Mouse (Mus musculus) liver, adult 2 months (tissue): ENCODE measurements at regions not wholly inside any gene's neighbourhood (a gene's known extent, or its start where the extent isn't known, plus 50 kb on each side); places are given as distances from the start of the nearest gene placed in this dataset.

Experiments used
- DNase-seq: peaks from one replicate; pipeline ENCODE4 v3.0.0-alpha.2; 2011; ENCODE audit warnings: low read depth, low spot score; ENCODE audit errors: extremely low read depth
- H3K27ac ChIP-seq: fragments of 200-500 bp; replicated peaks from 2 replicates; pipeline ENCODE4 v1.5.1; 2012; ENCODE audit warnings: low read depth, mild to moderate bottlenecking, control low read depth, inconsistent platforms, low read length; ENCODE audit not compliant: insufficient read depth
- H3K27me3 ChIP-seq: fragments of 200-500 bp; 2 replicates; pipeline ENCODE4 v1.6.1; 2012; ENCODE audit warnings: mild to moderate bottlenecking, moderate library complexity, low read length, inconsistent platforms; ENCODE audit not compliant: control insufficient read depth, insufficient read depth
- H3K36me3 ChIP-seq: fragments of 200-500 bp; 2 replicates; pipeline ENCODE4 v1.6.1; 2012; ENCODE audit warnings: low read length, inconsistent platforms; ENCODE audit not compliant: control insufficient read depth, insufficient read depth
- H3K4me1 ChIP-seq: fragments of 200-500 bp; 2 replicates; pipeline ENCODE4 v1.6.1; 2011; ENCODE audit warnings: low read length; ENCODE audit not compliant: control insufficient read depth, insufficient read depth
- H3K4me3 ChIP-seq: fragments of 200-500 bp; 2 replicates; pipeline ENCODE4 v1.5.1; 2011; ENCODE audit warnings: low read depth, mild to moderate bottlenecking, control low read depth, low read length, moderate library complexity; ENCODE audit not compliant: insufficient read depth
- H3K79me2 ChIP-seq: fragments of 200-500 bp; 2 replicates; pipeline ENCODE4 v1.6.1; 2012; ENCODE audit warnings: inconsistent platforms, mild to moderate bottlenecking, low read length, moderate library complexity; ENCODE audit not compliant: control insufficient read depth, insufficient read depth
- H3K9ac ChIP-seq: fragments of 200-500 bp; 2 replicates; pipeline ENCODE4 v1.6.1; 2012; ENCODE audit warnings: low read depth, mild to moderate bottlenecking, control low read depth, inconsistent platforms, low read length
- CTCF ChIP-seq: fragments of 200-500 bp; IDR thresholded peaks from 2 replicates; pipeline ENCODE4 v1.5.1; 2011; ENCODE audit warnings: low read depth, low read length, control low read depth
- POLR2A ChIP-seq: fragments of 200-500 bp; IDR thresholded peaks from 2 replicates; pipeline ENCODE4 v1.6.1; 2011; ENCODE audit warnings: low read length, control low read depth; ENCODE audit not compliant: insufficient read depth; ENCODE audit errors: extremely low read depth
- WGBS: fragments of 180-500 bp; shearing (Covaris S2); methylation state at CpG from one replicate; pipeline ENCODE4 v1.1.7; 2018; 5-methylcytosine and 5-hydroxymethylcytosine counted together

DNA sequence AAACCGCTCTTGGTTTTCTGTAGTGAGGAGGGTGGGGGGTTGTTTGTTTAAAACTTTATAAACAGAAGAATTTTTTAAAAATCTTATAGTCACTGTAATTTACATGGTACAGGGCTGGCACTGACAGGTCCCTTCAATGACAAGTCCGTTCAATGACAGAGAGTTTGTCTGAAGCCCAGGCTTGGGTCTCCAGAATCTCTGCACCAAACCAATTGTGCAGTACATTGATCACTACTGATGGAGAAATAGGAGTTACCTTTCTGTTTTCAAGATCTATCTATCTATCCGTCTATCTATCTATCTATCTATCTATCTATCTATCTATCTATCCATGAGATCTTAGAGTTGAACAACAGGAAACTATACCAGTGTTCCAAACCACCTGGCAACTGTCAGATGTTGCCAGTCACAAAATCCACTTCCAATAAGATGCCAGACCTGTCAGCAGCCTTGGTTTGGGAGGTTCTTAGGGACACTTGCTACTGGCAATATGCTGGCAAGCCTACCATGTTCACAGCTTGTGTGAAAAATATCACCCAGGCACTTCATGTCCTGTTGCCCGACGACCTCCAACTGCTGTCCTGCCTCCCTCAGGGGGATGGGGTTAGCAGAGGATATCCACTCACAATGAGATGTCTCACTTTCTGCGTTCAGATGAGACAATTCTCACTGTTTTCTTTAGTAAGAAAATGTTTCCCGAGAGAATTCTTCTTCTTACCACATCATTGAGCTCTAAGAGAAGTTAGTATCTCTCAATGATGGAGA, 73.8 kb upstream of the Cpsf6 start:
- H3K4me1 ChIP-seq = peaks cover 14% of the 10 kb centered on the region
- no peak overlapping the region for H3K4me3 ChIP-seq
- H3K36me3 ChIP-seq = no peaks in the 10 kb centered on the region
- no peak for DNase-seq
- H3K79me2 ChIP-seq = no peaks in the 10 kb centered on the region
- no peak for TF ChIP-seq CTCF
- no peak for TF ChIP-seq POLR2A
- no peaks in the 10 kb centered on the region for H3K27me3 ChIP-seq
- 95% methylated on average over 7 of the region's 7 CpGs for WGBS
- no peak overlapping the region for H3K9ac ChIP-seq
- H3K27ac ChIP-seq = no peak overlapping the region

GRCm38 (mm10) chr10:117452190-117452950, 72.6 kb upstream of the Cpsf6 start:
- no peak for TF ChIP-seq POLR2A
- no peak for TF ChIP-seq CTCF
- 73% methylated on average over 7 of the region's 7 CpGs for WGBS
- Histone ChIP-seq H3K9ac (no peak overlapping the region), H3K27ac (no peak overlapping the region), H3K36me3 (no peaks in the 10 kb centered on the region), H3K4me3 (no peak overlapping the region), H3K4me1 (peaks cover 14% of the 10 kb centered on the region), H3K79me2 (no peaks in the 10 kb centered on the region), H3K27me3 (no peaks in the 10 kb centered on the region)
- no peak for DNase-seq

- no peak for TF ChIP-seq CTCF
- TF ChIP-seq POLR2A = no peak
- WGBS = 86% methylated on average over 9 of the region's 9 CpGs
- Histone ChIP-seq H3K27me3 (no peaks in the 10 kb centered on the region), H3K4me1 (peaks cover 9% of the 10 kb centered on the region), H3K79me2 (no peaks in the 10 kb centered on the region), H3K27ac (no peak overlapping the region), H3K4me3 (no peak overlapping the region), H3K9ac (no peak overlapping the region), H3K36me3 (no peaks in the 10 kb centered on the region)
- no peak for DNase-seq
These were observed 71.8 kb upstream of the Cpsf6 start for GRCm38 (mm10) chr10:117451396-117452185.

DNA sequence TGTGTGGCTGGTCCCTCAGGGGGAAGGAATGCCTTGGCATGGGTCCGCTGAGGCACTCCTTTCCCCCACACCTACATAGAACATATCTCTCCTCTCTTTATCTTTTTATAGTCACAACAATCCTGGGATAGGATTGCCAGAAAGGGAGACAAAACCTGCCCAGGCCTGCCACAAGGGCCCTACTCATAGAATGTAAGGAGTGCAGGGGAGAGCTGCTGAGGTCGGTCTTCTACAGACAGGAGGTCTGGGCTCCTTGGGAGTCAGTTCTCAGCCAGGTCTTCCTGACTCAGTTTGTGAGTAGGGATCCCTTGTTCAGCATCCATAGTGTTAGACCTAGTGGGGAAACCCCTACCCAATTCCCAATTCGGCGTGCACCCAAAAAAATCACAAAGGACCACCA, 70.8 kb upstream of the Cpsf6 start:
- Histone ChIP-seq H3K79me2 (no peaks in the 10 kb centered on the region), H3K27me3 (no peaks in the 10 kb centered on the region), H3K4me3 (no peak overlapping the region), H3K4me1 (peaks cover 4% of the 10 kb centered on the region; the same call in 1 of the 2 replicates), H3K36me3 (no peaks in the 10 kb centered on the region), H3K27ac (no peak overlapping the region), H3K9ac (no peak overlapping the region)
- WGBS = 98% methylated on average over 4 of the region's 4 CpGs
- TF ChIP-seq POLR2A (no peak), CTCF (no peak)
- DNase-seq = no peak

DNA sequence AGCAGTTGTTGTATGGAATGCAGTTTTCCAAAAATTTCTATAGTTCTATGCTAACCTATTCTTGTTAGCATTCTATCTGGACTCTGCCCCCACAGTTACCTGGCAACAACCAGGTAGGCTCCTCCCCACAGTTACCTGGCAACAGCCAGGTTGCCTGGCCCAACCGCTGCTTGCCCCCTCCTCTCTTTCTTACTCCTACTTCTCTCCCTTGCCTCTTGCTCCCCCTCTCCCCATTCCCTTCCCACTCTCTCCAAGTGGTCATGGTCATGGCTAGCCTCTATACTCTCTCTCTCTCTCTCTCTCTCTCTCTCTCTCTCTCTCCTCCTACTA, 70.4 kb upstream of the Cpsf6 start:
- H3K4me1 ChIP-seq = peaks cover 3% of the 10 kb centered on the region; the same call in 1 of the 2 replicates
- DNase-seq = no peak
- H3K27me3 ChIP-seq = no peaks in the 10 kb centered on the region
- H3K4me3 ChIP-seq = no peak overlapping the region
- TF ChIP-seq POLR2A (no peak), CTCF (no peak)
- H3K27ac ChIP-seq = no peak overlapping the region
- no peak overlapping the region for H3K9ac ChIP-seq
- H3K36me3 ChIP-seq = no peaks in the 10 kb centered on the region
- 65% methylated on average over 1 of the region's 1 CpGs for whole genome bisulfite sequencing
- no peaks in the 10 kb centered on the region for H3K79me2 ChIP-seq
